In the genomic region with DNA sequence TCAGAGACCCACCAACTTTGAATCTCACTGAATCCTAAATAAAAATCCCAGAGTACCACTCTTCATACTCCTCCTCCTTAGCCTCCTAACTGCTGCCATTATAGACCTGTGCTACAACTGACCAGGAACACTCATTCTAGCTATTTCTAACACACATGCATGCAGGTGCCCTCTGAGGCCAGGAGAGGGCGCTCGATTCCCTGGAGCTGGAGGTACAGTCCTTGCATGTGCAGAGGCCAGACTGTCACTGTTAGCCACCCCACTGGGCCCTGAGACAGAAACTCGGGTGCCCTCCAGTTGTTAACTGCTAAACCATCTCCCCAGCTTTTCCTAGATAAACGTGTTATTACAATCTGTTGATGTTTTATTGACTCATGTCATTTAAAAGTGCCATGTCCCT, we compare ENCODE assay signal across 10 mouse cellular contexts. TPM values are rescaled to one million over a fixed set of nuclear protein-coding genes. Genes with fewer than 3 reads are reported as not detected.
DNase-seq lines count a peak whose midpoint lies in the region; ATAC-seq and TF ChIP-seq lines count a peak whose summit lies in the region.
"Had no signal": no experiment of that assay in that cellular context is flagged by ENCODE, and none has a peak within 500 bp of the region (broad histone marks: within the 10 kb centered on the region; RNA-seq: fewer than 3 reads in every experiment).

No protein-coding gene starts in this region.

- H3K36me3 ChIP-seq in liver, embryonic 12.5 days = peaks cover 47% of the 10 kb centered on the region

- no peak overlapping the region for H3K4me3 ChIP-seq in cerebellum, adult 2 months (replicated peaks; ENCODE audit: insufficient read depth, low read depth, low read length)
- H3K4me3 ChIP-seq in liver, embryonic 12.5 days = no peak overlapping the region
- H3K4me3 ChIP-seq: neural tube, embryonic 13.5 days had no signal

- TF ChIP-seq CTCF in cerebellum, adult 2 months (IDR thresholded peaks at IDR 0.05; ENCODE audit: borderline replicate concordance, insufficient read depth, low read depth, low read length) = peak; percentile 44; the same call in 1 of the 2 replicates
- peak; percentile 61 for TF ChIP-seq CTCF in brain, embryonic 14.5 days (IDR thresholded peaks at IDR 0.05; ENCODE audit: borderline replicate concordance, extremely low read depth, insufficient read depth, insufficient read length)

- no peaks in the 10 kb centered on the region; the same call in 1 of the 2 replicates for H3K4me1 ChIP-seq in cerebellum, adult 2 months (ENCODE audit: control insufficient read depth, insufficient read depth, low read length)
- H3K4me1 ChIP-seq in liver, embryonic 12.5 days = peaks cover 46% of the 10 kb centered on the region

- no peak overlapping the region for H3K9ac ChIP-seq in liver, embryonic 12.5 days

- 24% methylated on average over 4 of the region's 4 CpGs for WGBS in cerebellum, adult 2 months
- 30% methylated on average over 4 of the region's 4 CpGs for WGBS in liver, embryonic 12.5 days (ENCODE audit: insufficient replicate concordance)

- DNase-seq in cerebellum, adult 2 months = no peak
- DNase-seq in cerebellum, adult 11-12 months = no peak
- peak; percentile 56 for DNase-seq in liver
- peak; percentile 19 for DNase-seq in brain, embryonic 14.5 days (ENCODE audit: low read depth)
- DNase-seq in urinary bladder, adult 2 months (ENCODE audit: low spot score) = no peak
- no peak for DNase-seq in cerebellum, adult 11 months

- H3K9me3 ChIP-seq in liver, embryonic 12.5 days (replicated peaks) = no peaks in the 10 kb centered on the region
- H3K9me3 ChIP-seq: neural tube, embryonic 13.5 days had no signal

- no peak overlapping the region for H3K4me2 ChIP-seq in liver, embryonic 12.5 days
- H3K4me2 ChIP-seq: neural tube, embryonic 13.5 days had no signal

- ATAC-seq in liver, embryonic 12.5 days = no peak
- peak; percentile 53 for ATAC-seq in megakaryocyte, adult 5-6 weeks (ENCODE audit: poor library complexity, severe bottlenecking)
- ATAC-seq: Patski had no signal

- H3K27ac ChIP-seq in cerebellum, adult 2 months (ENCODE audit: insufficient read depth, low read length) = no peak overlapping the region
- H3K27ac ChIP-seq in liver, embryonic 12.5 days = no peak overlapping the region
- H3K27ac ChIP-seq: neural tube, embryonic 13.5 days had no signal

- no peak for TF ChIP-seq POLR2A in cerebellum, adult 2 months (IDR thresholded peaks at IDR 0.05; ENCODE audit: borderline replicate concordance, insufficient read depth, low read length)
- no peak for TF ChIP-seq POLR2A in brain, embryonic 14.5 days (IDR thresholded peaks at IDR 0.05; ENCODE audit: borderline replicate concordance, extremely low read depth, insufficient read depth, insufficient read length, poor library complexity, severe bottlenecking)

- H3K27me3 ChIP-seq in cerebellum, adult 2 months (ENCODE audit: control insufficient read depth, insufficient read depth, low read length) = no peaks in the 10 kb centered on the region
- H3K27me3 ChIP-seq in liver, embryonic 12.5 days (replicated peaks) = no peaks in the 10 kb centered on the region
- H3K27me3 ChIP-seq: neural tube, embryonic 13.5 days; Patski had no signal

RNA-seq across cellular contexts. Expression of a gene that starts 3.4 kb away (rescaled TPM):
- 15.7 and 16.5 TPM in 2 replicates for polyA plus RNA-seq in cerebellum, adult 2 months (2012; rRNA removed)
- polyA plus RNA-seq in liver, embryonic 12.5 days (2016; fragmentation: Nextera tagmentation; extraction: Ambion mirVana) = 28.6 and 33.5 TPM in 2 replicates
- polyA plus RNA-seq in brain, embryonic 14.5 days (2012; rRNA removed) = 15.5 and 18.0 TPM in 2 replicates
- total RNA-seq in megakaryocyte, adult 5-6 weeks (2015) = 2.9 and 3.4 TPM in 2 replicates
- 1.8 and 2.1 TPM in 2 replicates for total RNA-seq in megakaryocyte, adult 5-6 weeks (2017)
- polyA plus RNA-seq in urinary bladder, adult 2 months (2012; rRNA removed) = 14.4 and 18.2 TPM in 2 replicates

RNA-seq across cellular contexts. Expression of a gene that starts 10.6 kb away (rescaled TPM):
- 17.6 and 18.4 TPM in 2 replicates for polyA plus RNA-seq in cerebellum, adult 2 months (2012; rRNA removed)
- polyA plus RNA-seq in liver, embryonic 12.5 days (2016; fragmentation: Nextera tagmentation; extraction: Ambion mirVana) = 2.4 and 3.2 TPM in 2 replicates
- polyA plus RNA-seq in brain, embryonic 14.5 days (2012; rRNA removed) = 17.9 and 22.1 TPM in 2 replicates
- total RNA-seq in megakaryocyte, adult 5-6 weeks (2015) = 2.7 and 4.4 TPM in 2 replicates
- total RNA-seq in megakaryocyte, adult 5-6 weeks (2017) = 2.5 and 3.2 TPM in 2 replicates
- 9.4 and 10.9 TPM in 2 replicates for polyA plus RNA-seq in urinary bladder, adult 2 months (2012; rRNA removed)

RNA-seq across cellular contexts. Expression of a gene that starts 56.2 kb away (rescaled TPM):
- 2.5 and 3.0 TPM in 2 replicates for polyA plus RNA-seq in cerebellum, adult 2 months (2012; rRNA removed)
- 8.4 and 9.2 TPM in 2 replicates for polyA plus RNA-seq in liver, embryonic 12.5 days (2016; fragmentation: Nextera tagmentation; extraction: Ambion mirVana)
- 2.6 and 2.7 TPM in 2 replicates for polyA plus RNA-seq in brain, embryonic 14.5 days (2012; rRNA removed)
- total RNA-seq in megakaryocyte, adult 5-6 weeks (2015) = 284 and 306 TPM in 2 replicates
- total RNA-seq in megakaryocyte, adult 5-6 weeks (2017) = 339 and 371 TPM in 2 replicates
- 18.8 and 30.3 TPM in 2 replicates for polyA plus RNA-seq in urinary bladder, adult 2 months (2012; rRNA removed)

Comparison
In these comparisons a context has a peak if more than half of its experiments do, and no peak if none do; other contexts are left out.
1. DNase-seq: peak in liver (single experiment) and brain, embryonic 14.5 days (single experiment); none in cerebellum, adult 2 months (0 of 2), cerebellum, adult 11-12 months (single experiment), urinary bladder, adult 2 months (single experiment) and cerebellum, adult 11 months (single experiment).